Mouse (Mus musculus) c-Kit-negative CD71-positive TER-119-positive erythroid progenitor cells, embryonic 14.5 days (primary cell): ENCODE results near the gene Il12rb2.

Experiments used
- DNase-seq: peaks from one replicate; pipeline ENCODE4 v3.0.0-alpha.2; 2013; ENCODE audit warnings: low read depth, low spot score

The Il12rb2 gene

DNA sequence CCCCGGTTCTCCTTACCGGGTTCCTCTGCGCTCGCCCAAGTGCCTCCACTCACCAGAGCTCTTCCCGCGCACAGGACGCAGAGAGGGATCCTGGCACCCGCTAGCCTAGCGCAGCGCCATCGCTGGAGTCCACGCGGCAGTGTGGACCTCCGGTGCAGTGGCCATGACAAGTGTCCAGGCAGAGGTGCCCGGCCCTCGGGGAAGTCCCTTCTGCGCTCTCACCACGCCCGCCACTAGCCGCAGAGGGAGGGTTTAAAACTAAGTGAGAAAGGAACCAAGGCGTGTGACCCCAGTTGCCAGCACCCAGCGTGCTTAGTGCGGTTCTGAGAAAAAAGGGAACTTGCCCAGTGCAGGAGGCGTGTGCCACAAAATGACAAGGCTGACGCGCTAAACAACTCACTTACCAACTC, at the start of gene Il12rb2:
Il12rb2 (minus strand) TSS at position 207 of the 410 bp plus-strand sequence.
- no peak for DNase-seq

DNA sequence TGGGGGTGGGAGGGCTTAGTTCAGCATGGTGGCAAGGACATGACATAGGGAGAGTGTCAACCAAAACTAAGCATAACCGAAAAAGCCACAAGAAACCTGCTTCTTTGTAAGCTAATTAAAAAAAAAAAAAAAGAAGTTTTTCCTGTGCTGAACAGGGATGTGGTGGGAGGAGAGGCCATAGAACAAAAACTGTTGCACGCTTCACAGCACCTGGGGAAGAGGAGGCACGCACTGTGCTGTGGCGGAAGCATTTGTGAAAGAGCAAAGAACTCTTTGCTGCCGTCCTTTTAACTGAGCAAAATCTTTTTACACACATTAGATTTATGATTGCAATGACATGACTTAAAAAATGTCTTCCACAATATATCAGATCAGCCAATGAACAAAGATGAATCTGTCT, 45.8 kb upstream of the Il12rb2 start:
- no peak for DNase-seq

DNA sequence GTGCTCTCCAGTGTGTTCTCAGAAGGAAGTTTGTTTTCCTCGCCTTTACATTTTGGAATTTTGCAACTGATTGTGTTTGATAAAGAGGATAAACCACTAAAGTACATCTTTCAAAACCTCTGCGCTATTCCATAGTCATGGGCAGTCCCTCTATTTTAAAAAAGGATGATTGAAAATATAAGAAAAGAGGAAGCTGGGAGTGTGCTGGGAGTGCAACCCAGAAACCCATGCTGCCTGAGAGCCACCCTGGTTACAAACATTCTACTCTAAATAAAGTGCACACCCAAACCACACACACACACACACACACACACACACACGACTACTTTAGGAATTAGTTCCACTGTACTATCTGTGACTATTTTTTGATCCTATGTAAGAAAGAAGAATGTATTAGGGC, 40.6 kb upstream of the Il12rb2 start:
- DNase-seq = no peak

DNA sequence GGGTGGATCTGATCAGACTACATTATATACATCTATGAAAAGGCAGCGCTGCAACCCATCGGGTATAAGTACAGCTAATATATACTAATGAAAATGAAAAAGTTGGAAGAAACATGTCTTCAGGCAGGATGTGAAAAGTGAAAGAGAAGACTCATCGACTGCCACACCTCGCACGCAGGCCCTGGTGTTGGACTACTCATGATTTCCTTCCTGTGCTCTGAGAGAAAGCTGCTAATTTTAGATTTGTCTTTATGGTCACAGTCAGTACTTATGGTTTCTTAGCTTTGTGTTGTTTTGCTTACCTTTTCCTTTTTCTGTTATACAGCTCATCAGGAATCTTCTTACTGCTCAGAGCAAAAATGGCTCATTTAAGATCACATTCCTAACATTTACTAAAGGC, 39.3 kb upstream of the Il12rb2 start:
- no peak for DNase-seq

DNA sequence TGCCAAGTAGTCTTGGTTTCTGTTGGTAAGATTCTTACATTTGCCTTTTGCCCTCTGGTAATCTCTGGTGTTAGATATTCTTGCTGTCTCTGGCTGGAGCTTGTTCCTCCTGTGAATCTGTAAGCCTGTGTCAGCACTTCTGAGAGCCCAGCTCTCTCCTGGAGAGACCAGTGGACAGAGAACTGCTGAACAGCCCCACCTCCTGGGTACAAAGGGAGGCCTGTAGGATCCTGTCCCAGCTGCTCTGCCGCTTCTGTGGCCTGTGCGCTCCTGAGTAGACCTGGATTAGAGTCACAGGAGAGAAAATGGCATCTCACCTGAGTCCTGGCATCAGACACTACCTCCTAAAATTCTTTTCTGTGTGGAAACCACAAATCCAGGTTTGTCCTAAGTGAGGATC, 37.4 kb upstream of the Il12rb2 start:
- no peak for DNase-seq

DNA sequence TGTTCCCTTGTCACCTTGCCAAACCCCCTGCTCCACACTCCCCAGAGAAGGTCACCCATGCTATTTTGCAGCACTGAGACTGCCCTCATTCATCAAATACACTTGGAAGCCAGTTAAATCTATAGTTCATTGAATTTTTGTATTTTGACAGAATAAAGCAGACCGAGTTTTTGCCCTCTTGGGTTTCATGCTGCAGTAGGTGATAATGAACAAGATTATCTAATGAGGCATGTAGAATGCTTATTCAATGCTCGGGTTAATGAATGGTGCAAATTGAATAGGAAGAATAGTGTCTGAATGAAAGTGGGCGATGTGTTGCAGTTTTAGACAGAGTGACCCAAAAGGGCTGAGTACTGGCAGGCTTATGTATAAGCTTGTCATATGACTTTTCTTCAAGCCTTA, 29.3 kb upstream of the Il12rb2 start:
- DNase-seq = no peak

DNA sequence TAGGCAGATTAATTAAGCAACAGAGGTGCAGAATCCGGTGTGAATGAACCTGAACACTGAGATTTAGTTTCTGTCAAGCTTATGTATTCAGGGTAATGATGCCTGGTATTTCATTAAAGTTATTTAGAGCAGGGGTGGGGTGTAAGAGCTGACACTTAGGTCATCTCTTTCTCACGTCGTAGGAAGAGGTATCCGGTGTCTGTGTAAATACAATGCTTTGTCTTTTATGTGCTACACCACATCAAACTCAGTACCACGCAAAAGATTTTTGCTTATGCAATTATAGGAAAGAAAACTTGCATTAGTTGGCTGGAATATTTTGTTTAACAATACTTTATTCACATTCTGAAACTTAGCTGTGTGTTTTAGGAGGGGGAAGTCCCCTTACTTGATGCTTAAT, 23.6 kb upstream of the Il12rb2 start:
- DNase-seq = no peak

DNA sequence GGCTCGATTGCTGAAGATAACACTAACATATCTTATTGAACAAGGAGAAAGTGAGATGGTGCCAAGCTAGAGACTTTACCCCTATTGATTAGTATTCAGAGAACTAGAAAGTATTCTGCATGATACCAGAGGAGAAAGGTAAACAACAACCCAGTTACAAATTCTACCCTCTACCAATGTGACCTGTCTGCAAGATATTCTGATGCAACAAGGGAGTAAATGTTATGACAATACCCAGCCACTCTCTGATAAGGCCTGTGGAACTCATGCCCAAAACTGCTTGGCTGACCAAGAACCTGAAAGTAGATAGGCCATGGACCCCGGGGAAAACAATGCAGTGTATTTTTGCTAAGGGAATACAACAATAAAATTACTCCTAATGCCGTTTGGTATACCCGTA, 10.2 kb downstream of the Il12rb2 start:
- DNase-seq = no peak

DNA sequence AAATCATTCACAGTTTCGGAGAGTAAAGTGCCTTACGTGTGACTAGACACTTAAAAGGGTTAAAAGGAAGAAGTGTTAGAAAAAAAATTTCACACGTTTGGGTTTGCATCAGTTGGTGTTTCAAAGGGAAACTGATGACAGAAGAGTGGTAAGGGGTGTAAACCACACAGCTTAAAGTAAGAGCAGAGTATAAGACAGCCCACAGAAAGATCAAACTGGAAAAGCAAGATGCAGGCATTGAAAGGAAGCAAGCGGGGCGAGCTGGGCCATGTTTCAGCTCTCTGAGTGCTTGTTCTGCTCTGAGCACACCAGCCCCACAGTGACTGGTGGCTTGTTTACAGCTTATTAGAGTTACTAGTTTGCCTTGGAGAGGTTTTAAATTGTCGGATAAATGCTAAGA, 27.9 kb downstream of the Il12rb2 start:
- DNase-seq = no peak

DNA sequence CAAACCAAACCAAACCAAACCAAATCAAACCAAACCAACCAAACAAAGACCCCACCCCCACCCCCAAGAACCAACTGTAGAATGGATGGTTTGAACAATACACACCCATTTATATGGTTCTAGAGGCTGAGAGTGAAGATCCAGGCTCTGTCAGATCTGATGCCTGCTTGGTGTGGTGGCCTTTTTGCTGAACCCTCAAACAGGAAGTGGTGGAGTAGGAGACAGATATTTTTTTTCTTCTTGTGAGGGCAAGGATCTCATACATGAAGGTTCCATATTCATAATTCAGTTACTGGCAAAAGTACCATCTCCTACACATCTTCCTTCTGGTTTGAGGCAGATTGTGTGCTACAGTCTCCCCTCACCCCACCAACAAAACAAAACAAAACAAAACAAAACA, 36.5 kb downstream of the Il12rb2 start:
- DNase-seq = no peak

DNA sequence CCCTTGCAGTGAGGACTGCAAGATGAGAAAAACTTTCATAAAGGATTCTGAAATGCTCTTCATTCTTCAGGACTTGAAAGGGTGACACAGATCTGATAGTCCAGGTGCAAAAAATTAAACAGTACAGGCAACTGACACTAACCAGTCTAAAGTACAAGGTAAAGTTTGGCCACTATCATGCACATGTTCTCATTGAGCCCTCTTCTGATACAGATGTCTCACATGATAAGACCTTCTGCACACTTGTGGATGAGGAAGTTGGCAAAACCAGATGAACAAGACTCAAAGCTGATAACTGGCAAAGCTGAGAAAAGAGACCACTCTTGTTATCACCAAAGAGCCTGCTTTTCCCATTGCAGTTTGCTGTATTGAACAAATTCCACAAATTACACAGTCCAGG, 38.0 kb downstream of the Il12rb2 start:
- DNase-seq = no peak

DNA sequence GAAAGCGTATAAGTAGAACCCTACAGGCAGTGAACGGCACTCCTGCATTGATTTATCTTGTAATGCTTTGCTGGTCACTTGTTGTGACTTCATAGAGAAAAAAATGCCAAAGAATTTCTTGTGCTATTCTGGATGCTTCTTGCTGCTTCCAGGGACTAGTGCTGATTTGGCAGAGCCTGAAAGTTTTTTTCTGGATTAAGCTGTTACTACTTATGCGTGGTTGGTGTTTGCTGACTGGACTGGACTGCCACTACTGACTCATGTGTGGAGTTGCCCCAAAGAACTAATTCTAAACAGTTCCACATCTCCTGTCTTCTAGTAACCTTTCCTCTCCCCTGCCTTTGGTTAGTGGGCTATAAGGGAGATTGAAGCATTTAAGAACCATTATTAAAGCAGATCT, 52.2 kb downstream of the Il12rb2 start:
- DNase-seq = no peak

DNA sequence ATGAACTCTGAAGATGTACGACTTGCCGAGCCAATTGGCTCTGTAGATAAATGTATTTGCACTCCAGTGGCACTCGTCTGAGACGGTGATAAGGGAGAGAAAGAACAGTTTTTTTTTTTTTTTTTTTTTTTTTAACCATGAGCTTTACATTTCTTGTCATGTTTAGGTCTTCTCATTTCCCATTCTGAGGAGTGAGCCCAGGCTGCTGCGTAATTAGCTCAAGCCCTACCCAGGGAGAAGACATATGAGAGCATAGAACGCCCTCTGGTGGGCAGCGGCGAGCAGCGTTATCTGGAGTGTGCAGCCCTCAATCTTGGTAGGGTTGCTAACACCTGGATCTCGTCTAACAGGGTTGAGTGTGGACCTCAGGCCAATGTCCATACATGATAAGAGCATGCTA, 57.5 kb downstream of the Il12rb2 start:
- peak; percentile 22 for DNase-seq

DNA sequence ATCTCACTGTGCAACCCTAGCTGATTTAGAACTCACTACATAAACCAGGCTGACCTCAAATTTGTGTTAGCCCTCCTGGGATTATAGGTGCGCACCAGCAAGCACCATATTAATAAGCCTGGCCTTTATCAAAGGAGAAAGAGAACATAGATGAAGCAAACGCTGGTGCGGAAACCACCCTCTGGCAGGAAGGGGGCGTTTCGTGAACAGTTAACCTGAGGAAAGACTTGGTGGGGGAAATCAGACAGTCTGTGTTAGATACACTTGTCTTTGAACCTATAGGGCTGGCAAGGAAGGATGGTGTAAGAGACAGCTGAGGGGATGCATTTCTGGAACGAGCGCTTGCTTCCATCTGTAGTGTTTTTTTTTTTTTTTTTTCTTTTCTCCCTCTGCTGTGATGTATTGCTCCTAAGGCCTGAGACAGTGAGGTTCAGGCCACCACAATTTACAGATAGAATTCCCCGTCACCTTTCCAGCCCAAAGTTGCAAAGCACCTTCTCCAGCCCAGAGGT, 58.1 kb downstream of the Il12rb2 start:
- DNase-seq = no peak

DNA sequence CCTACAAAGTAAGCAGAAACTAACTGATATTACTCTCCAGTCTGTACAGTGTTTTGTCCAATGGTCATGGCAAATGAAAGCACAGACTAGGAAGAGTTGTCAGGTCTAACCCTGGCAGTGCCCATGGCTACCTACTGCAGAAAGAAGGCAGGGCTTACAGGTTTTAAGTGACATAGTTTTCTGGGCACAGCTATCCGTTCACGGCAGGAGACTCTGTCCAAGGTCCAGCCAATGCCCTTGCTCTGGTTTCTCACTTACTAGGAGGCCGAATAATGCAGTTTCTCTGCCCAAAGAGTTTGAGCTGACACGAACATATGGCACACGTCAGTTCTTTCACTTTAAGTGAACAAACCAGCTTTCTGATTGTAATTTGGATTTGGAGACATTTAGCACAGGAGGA, 58.9 kb downstream of the Il12rb2 start:
- no peak for DNase-seq

DNA sequence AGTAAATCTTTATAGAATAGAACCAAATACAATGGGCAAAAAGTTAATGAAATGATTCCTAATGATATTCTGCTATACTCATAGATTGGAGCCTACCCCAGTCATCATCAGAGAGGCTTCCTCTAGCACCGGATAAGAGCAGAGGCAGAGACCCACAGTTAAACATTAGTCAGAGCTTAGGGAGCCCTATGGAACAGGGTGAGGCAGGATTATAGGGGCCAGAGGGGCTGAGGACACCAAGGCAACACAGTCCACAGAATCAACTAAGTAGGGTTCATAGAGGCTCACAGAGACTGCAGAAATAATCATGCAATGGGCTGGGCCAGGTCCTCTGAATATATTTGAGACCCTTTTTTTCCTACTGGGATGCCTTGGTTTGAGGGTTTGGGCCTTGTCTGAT, 61.3 kb downstream of the Il12rb2 start:
- DNase-seq = no peak

DNA sequence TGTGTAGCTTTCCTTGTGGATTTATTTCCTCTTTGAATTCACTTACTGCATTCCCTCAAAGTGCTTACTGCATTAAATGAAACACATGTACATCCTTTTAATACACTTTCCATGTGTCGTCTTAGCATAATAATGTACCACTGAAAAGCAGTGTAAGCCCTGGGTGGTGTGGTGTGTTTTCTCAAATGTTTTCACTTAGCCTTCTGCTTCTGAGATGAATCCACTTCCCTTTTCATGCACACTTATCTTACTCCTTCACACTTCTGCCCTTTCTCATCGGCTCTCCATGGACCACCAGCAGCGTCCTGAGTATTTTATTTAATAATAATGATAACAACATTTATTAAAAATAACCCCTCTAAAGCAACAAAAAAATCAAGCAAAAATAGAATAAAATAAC, 66.2 kb downstream of the Il12rb2 start:
- no peak for DNase-seq

DNA sequence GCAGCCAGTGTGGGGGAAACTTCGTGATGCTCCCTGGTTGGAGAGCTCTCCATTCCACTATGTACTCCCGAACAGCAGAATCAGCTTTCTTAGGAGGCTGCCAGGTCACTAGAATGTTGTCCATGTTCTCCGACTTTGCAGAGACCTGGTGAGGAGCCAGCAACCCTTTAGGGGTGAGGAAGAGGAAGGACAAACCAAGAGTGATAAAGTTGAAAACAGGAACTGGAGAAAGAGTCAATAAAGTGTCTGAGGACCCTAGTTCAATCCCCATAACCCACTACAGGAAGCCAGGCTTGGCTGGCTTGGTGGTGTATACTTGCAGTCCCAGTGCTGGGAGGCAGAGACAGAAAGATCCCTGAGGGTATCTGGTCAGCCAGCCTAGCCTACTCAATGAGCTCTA, 67.0 kb downstream of the Il12rb2 start:
- DNase-seq = no peak

DNA sequence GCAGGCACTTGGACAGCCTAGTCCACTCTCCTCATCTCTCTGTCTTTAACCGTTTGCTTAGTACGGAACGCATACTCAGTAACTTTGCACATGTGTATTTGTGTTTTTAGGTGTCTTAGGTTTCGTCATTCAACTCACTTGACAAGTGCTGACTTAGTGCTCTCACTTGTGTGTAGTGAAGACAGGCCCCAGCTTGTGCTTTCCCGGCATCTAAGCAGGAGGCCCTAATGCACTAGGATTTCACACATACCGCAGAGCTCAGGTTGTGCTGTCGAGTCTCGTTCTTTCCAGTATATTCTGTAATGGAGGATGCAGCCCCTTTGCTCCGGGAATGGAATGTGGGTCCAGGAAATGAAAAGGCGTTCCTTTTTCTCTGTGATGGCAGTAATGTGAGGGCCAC, 72.8 kb downstream of the Il12rb2 start:
- no peak for DNase-seq

DNA sequence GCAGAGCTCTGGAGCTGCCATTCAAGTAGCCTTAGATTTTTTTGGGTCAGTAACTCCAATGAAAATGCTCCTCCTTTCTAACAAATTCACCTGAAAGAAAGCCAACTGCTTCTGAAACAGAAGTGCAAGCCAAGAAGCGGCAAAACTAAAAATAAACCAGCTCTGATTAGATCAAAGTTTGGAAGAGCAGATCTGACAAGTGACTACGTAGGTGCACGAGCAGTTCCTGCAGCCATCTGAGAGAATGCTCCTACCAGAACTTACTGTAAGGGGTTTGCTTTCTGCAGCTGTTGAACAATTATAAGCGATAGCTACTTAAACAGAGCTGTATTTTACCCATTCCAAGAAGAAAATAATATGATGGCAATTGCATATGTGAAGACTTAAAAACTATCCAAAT, 73.5 kb downstream of the Il12rb2 start:
- no peak for DNase-seq

DNA sequence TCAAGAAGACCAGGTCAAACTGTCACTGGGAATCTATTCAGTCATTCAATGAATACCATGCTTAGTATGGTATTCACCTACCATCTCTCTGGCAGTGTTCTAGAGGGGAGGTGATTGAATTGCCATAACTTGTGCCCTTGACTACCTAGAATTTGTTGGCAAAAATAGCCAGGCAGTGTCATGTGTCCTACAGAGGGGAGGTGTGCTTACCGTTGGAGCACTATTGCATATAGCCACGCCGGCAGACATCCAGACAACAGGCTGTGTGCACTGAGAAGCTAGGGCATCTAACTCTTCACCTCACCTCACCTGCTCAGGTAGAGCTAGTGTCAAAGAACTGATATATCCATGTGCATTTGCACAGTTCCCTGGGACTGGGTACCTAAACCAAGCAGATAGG, 74.8 kb downstream of the Il12rb2 start:
- no peak for DNase-seq

DNA sequence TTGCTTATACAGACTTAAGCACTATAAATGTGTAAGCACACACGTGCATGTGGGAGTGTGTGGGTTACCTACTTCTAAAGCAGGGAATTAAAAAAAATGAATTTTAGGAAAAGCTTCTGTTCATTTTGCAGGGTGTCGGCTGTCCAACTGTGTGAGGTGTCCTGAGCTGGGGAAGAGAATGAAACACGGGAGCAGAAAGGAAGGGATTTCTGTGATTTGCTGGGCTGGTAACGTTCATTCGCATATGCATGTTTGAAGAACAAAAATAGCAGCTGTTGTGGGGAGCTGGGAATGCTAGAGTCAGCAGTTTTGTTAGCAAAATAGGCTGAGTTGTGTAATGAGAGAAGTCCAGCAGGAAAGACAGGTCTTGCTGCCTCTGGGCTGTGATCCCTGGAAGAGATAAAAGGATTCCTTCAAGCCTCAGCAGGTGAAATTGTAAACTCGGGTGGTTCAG, 75.3 kb downstream of the Il12rb2 start:
- no peak for DNase-seq

DNA sequence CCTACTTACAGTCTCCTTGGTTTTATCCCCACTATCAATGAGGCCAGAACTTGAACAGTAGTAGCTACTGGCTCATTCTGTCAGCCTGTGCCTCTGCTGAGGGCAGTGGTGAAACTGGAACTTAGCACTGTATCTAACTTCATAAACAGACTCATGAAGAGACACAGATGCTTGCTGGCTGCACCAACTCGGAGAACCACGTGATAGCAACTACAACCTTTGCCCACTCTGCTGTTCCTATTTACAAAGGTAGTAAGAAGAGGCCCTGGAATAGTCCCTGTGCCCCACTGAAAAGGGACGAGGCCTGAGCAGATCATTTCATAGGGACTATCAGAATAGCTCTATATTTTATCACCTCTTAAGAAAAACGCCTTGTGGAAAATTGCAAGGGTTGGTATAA, 75.7 kb downstream of the Il12rb2 start:
- no peak for DNase-seq

DNA sequence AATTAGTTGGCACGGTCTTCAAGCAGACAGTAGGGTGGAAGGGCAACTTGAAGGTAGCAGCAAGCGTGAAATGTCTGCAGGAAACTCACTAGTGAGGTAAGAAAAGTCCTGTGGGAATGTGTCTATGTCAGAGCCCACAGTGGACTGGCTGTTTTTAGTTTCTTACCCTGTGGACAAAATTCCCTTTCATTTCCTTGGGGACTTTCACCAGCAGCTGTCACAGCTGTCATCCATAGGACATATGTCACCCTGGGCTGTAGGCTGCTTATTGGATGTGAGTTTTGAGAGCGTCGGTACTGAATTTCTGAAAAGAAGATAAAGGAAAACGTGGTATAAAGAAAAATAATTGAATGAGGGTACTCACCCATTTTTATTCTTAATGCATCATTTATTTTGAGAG, 77.2 kb downstream of the Il12rb2 start:
- DNase-seq = no peak

DNA sequence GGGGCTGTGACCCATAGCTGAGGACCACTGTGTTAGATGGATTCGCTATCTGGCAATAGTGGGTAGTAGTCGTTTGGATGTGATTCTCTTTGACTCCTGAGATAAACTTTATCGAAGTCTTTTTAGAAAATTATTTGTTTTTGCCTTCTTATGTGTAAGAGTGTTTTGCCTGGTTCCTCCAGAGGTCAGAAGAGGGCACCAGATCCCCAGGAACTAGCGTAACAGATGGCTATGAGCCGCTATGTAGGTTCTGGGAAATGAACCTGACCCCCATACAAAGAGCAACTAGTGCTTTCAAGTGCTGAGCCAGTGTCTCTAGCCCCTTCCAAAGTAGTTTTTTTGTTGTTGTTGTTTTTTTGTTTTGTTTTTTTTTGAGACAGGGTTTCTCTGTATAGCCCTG, 79.9 kb downstream of the Il12rb2 start:
- no peak for DNase-seq
